Mouse (Mus musculus) bone marrow macrophage, adult 2 months (primary cell): ENCODE data around the gene Exoc7.

ENCODE experiments used
- CTCF ChIP-seq: IDR thresholded peaks from 2 replicates; pipeline ENCODE4 v1.5.1; 2012; ENCODE audit warnings: low read depth, mild to moderate bottlenecking, low read length, moderate library complexity
- POLR2A ChIP-seq: IDR thresholded peaks from 2 replicates; pipeline ENCODE4 v1.6.1; 2012; ENCODE audit warnings: mild to moderate bottlenecking, low read depth, low read length, borderline replicate concordance

DNA sequence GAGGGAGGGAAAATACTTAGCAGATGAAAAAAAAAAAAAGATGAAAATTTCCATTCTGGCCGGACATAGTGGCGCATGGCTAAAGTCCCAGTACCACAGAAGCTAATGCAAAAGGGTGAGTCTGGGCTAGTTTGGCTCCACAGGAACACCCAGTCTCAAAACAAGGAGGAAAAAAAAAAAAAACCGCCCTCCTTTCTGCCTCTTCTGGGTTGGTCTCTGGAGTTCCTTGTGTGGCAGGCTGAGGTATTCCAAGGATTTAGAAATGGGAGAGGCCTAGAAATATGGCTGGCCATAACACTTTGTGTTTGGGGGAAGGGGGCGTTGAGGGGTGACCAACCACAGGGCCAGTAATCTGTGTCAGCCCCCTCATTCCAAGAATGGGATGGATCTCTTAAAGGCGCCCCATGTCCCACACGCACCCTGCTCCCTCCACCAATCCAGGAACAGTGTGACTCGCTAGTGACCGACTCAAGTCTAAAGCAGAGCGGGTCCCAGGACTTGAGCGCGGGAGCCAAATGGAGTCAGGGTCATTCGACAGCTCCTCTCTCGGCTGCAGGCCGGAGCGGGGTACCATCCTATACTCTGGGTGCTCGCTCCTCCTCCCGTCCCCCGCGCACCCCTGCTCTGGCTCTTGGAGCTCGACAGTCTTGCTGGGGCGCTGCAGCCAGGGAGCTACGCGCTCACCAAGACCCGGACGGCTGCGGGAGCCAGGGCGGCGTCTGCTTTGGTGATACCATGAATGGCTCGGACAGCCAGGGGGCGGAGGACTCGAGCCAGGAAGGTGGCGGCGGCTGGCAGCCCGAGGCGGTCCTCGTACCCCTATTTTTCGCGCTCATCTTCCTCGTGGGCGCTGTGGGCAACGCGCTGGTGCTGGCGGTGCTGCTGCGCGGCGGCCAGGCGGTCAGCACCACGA, 26.0 kb downstream of the Exoc7 start, which contains the start of gene Galr2:
- TF ChIP-seq CTCF (no peak), POLR2A (no peak)
